Mouse (Mus musculus) hindbrain, embryonic 11.5 days (tissue): ENCODE measurements around the gene Rgl1. TPM values are rescaled to one million over a fixed set of nuclear protein-coding genes. Genes with fewer than 3 reads are reported as not detected.
"Not testable (repeated sequence)": the region's sequence is repeated elsewhere in the genome, so short reads cannot be mapped to it uniquely, and the experiment has no call there.

Source experiments
- ATAC-seq: fragments of 200-750 bp; cut with Nextera tagmentation; 2 replicates; pipeline ENCODE4 v1.8.0; 2017; ENCODE audit warnings: mild to moderate bottlenecking, moderate TSS enrichment, moderate library complexity; ENCODE audit not compliant: low FRiP score
- DNase-seq: peaks from one replicate; pipeline ENCODE4 v3.0.0-alpha.2; 2015; ENCODE audit warnings: low spot score
- H3K27ac ChIP-seq: fragments of 300-500 bp; sonication (generic); 2 replicates; pipeline ENCODE4 v1.5.1; 2014; ENCODE audit warnings: mild to moderate bottlenecking, low read depth, low read length
- H3K27me3 ChIP-seq: fragments of 300-500 bp; sonication (generic); 2 replicates; pipeline ENCODE4 v1.6.1; 2014; ENCODE audit warnings: mild to moderate bottlenecking, low read length, moderate library complexity, mixed read lengths; ENCODE audit not compliant: control insufficient read depth, insufficient read depth
- H3K36me3 ChIP-seq: fragments of 300-500 bp; sonication (generic); 2 replicates; pipeline ENCODE4 v1.6.1; 2014; ENCODE audit warnings: mild to moderate bottlenecking, low read length, moderate library complexity, mixed read lengths; ENCODE audit not compliant: control insufficient read depth, insufficient read depth
- H3K4me1 ChIP-seq: fragments of 300-500 bp; sonication (generic); replicated peaks from 2 replicates; pipeline ENCODE4 v1.6.1; 2014; ENCODE audit warnings: low read length, mixed read lengths; ENCODE audit not compliant: control insufficient read depth, insufficient read depth
- H3K4me2 ChIP-seq: fragments of 300-500 bp; sonication (generic); replicated peaks from 2 replicates; pipeline ENCODE4 v1.6.1; 2014; ENCODE audit warnings: mild to moderate bottlenecking, low read depth, low read length
- H3K4me3 ChIP-seq: fragments of 300-500 bp; sonication (generic); 2 replicates; pipeline ENCODE4 v1.5.1; 2014; ENCODE audit warnings: low read depth, low read length
- H3K9ac ChIP-seq: fragments of 300-500 bp; sonication (generic); 2 replicates; pipeline ENCODE4 v1.6.1; 2014; ENCODE audit warnings: low read depth, low read length
- H3K9me3 ChIP-seq: fragments of 300-500 bp; sonication (generic); 2 replicates; pipeline ENCODE4 v1.6.1; 2016; ENCODE audit warnings: low read length; ENCODE audit not compliant: control insufficient read depth
- WGBS: fragments of 180-500 bp; shearing (Covaris S2); extraction: QIAGEN DNeasy Blood & Tissue Kit; methylation state at CpG from one replicate; pipeline ENCODE4 v1.1.7; 2014; 5-methylcytosine and 5-hydroxymethylcytosine counted together
- polyA plus RNA-seq: library from polyadenylated mRNA; unstranded; fragments of >200 nt; fragmentation: Nextera tagmentation; extraction: Ambion mirVana; gene quantifications from 2 replicates; pipeline ENCODE4 v1.2.1, GENCODE M21; 2014

Rgl1 gene
- polyA plus RNA-seq, 1 experiment from 2014 or later, result 26.6 TPM

GRCm38 (mm10) chr1:152669446-152670180, 96.5 kb downstream of the Rgl1 start:
- Histone ChIP-seq H3K4me2 (no peak overlapping the region), H3K9ac (no peak overlapping the region), H3K27ac (no peak overlapping the region), H3K36me3 (no peaks in the 10 kb centered on the region), H3K27me3 (no peaks in the 10 kb centered on the region), H3K4me1 (peaks cover 2% of the 10 kb centered on the region; the same call in 1 of the 2 replicates), H3K9me3 (no peaks in the 10 kb centered on the region), H3K4me3 (no peak overlapping the region)
- WGBS, result 44% methylated on average over 8 of the region's 8 CpGs
- ATAC-seq (no peak; the same call in 1 of the 2 replicates), DNase-seq (peak; percentile 34)

GRCm38 (mm10) chr1:152660436-152660835, 105.7 kb downstream of the Rgl1 start:
- Histone ChIP-seq H3K4me1 (no peaks in the 10 kb centered on the region), H3K9ac (no peak overlapping the region), H3K27ac (no peak overlapping the region), H3K9me3 (no peaks in the 10 kb centered on the region), H3K4me3 (no peak overlapping the region), H3K27me3 (no peaks in the 10 kb centered on the region), H3K4me2 (no peak overlapping the region), H3K36me3 (no peaks in the 10 kb centered on the region)
- no peak for DNase-seq
- WGBS, result 91% methylated on average over 7 of the region's 7 CpGs
- ATAC-seq, result no peak

- no peaks in the 10 kb centered on the region for H3K9me3 ChIP-seq
- DNase-seq (no peak), ATAC-seq (no peak)
- H3K36me3 ChIP-seq, result no peaks in the 10 kb centered on the region
- no peak overlapping the region for H3K9ac ChIP-seq
- no peaks in the 10 kb centered on the region for H3K27me3 ChIP-seq
- H3K27ac ChIP-seq, result no peak overlapping the region
- no peak overlapping the region for H3K4me2 ChIP-seq
- no peaks in the 10 kb centered on the region for H3K4me1 ChIP-seq
- WGBS, result 94% methylated on average over 4 of the region's 4 CpGs
- no peak overlapping the region for H3K4me3 ChIP-seq
Observed at GRCm38 (mm10) chr1:152659961-152660360, 106.2 kb downstream of the Rgl1 start.

- Histone ChIP-seq H3K9ac (no peak overlapping the region), H3K27ac (no peak overlapping the region), H3K9me3 (no peaks in the 10 kb centered on the region), H3K4me1 (no peaks in the 10 kb centered on the region), H3K36me3 (no peaks in the 10 kb centered on the region), H3K4me2 (no peak overlapping the region), H3K27me3 (no peaks in the 10 kb centered on the region), H3K4me3 (no peak overlapping the region)
- WGBS, result 84% methylated on average over 6 of the region's 6 CpGs
- ATAC-seq (no peak), DNase-seq (no peak)
Observed at GRCm38 (mm10) chr1:152656601-152657000, 109.5 kb downstream of the Rgl1 start.

GRCm38 (mm10) chr1:152654851-152655250, 111.3 kb downstream of the Rgl1 start:
- Histone ChIP-seq H3K36me3 (no peaks in the 10 kb centered on the region), H3K4me2 (no peak overlapping the region), H3K4me1 (no peaks in the 10 kb centered on the region), H3K27ac (no peak overlapping the region), H3K9ac (no peak overlapping the region), H3K4me3 (no peak overlapping the region), H3K9me3 (no peaks in the 10 kb centered on the region), H3K27me3 (no peaks in the 10 kb centered on the region)
- ATAC-seq (no peak), DNase-seq (no peak)
- 98% methylated on average over 6 of the region's 6 CpGs for WGBS

- Histone ChIP-seq H3K4me2 (no peak overlapping the region), H3K9ac (no peak overlapping the region), H3K4me3 (no peak overlapping the region), H3K4me1 (no peaks in the 10 kb centered on the region), H3K36me3 (no peaks in the 10 kb centered on the region), H3K27ac (no peak overlapping the region), H3K9me3 (no peaks in the 10 kb centered on the region), H3K27me3 (no peaks in the 10 kb centered on the region)
- 84% methylated on average over 1 of the region's 1 CpGs for WGBS
- no peak for DNase-seq
- no peak for ATAC-seq
Observed at GRCm38 (mm10) chr1:152651495-152651874, 114.7 kb downstream of the Rgl1 start.

- H3K27me3 ChIP-seq, result no peaks in the 10 kb centered on the region
- H3K4me1 ChIP-seq, result no peaks in the 10 kb centered on the region
- no peak overlapping the region for H3K4me2 ChIP-seq
- no peak for ATAC-seq
- no peak for DNase-seq
- no peaks in the 10 kb centered on the region for H3K9me3 ChIP-seq
- 89% methylated on average over 6 of the region's 6 CpGs for WGBS
- no peak overlapping the region for H3K9ac ChIP-seq
- H3K36me3 ChIP-seq, result no peaks in the 10 kb centered on the region
- no peak overlapping the region for H3K27ac ChIP-seq
- no peak overlapping the region for H3K4me3 ChIP-seq
Observed at GRCm38 (mm10) chr1:152650856-152651494, 115.2 kb downstream of the Rgl1 start.

- no peak overlapping the region for H3K27ac ChIP-seq
- no peaks in the 10 kb centered on the region for H3K27me3 ChIP-seq
- H3K9ac ChIP-seq, result no peak overlapping the region
- H3K4me3 ChIP-seq, result no peak overlapping the region
- no peaks in the 10 kb centered on the region for H3K9me3 ChIP-seq
- 88% methylated on average over 5 of the region's 5 CpGs for WGBS
- H3K4me1 ChIP-seq, result no peaks in the 10 kb centered on the region
- DNase-seq, result no peak
- no peaks in the 10 kb centered on the region for H3K36me3 ChIP-seq
- H3K4me2 ChIP-seq, result no peak overlapping the region
- no peak for ATAC-seq
Observed at GRCm38 (mm10) chr1:152648052-152648451, 118.1 kb downstream of the Rgl1 start.

DNA sequence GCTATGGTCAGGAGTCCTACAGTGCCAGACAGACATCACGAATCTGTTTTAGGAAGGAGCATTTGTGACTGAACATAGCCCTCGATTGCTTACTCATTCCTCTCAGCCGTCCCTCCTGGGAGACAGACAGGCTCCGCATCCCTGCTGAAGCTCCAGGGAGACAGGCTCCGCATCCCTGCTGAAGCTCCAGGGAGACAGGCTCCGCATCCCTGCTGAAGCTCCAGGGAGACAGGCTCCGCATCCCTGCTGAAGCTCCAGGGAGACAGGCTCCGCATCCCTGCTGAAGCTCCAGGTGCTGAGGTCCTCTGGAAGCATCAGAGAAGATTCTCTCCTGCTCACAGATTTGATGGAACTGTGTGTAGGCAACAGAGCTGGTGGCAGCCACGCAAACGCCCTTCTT, 123.9 kb downstream of the Rgl1 start:
- not testable (repeated sequence) for H3K4me1 ChIP-seq, H3K4me3 ChIP-seq, DNase-seq, H3K27me3 ChIP-seq, H3K9me3 ChIP-seq, H3K4me2 ChIP-seq, H3K36me3 ChIP-seq, H3K27ac ChIP-seq, H3K9ac ChIP-seq, ATAC-seq
- 78% methylated on average over 10 of the region's 10 CpGs for WGBS
